ENCODE assay signal across 11 mouse cellular contexts in genomic region chr7:66477475-66477874, GRCm38 (mm10). TPM values are rescaled to one million over a fixed set of nuclear protein-coding genes. Genes with fewer than 3 reads are reported as not detected.
DNase-seq lines count a peak whose midpoint lies in the region; ATAC-seq lines count a peak whose summit lies in the region.
"Had no signal": no experiment of that assay in that cellular context is flagged by ENCODE, and none has a peak within 500 bp of the region (broad histone marks: within the 10 kb centered on the region; RNA-seq: fewer than 3 reads in every experiment).

No protein-coding gene starts in this region.

- WGBS in heart, embryonic 14.5 days, result 42% methylated on average over 5 of the region's 5 CpGs

- H3K4me2 ChIP-seq in heart, embryonic 14.5 days (ENCODE audit: low read length), result peak overlapping the region; percentile 42
- H3K4me2 ChIP-seq: forebrain, embryonic 13.5 days had no signal

- no peaks in the 10 kb centered on the region for H3K27me3 ChIP-seq in heart, embryonic 14.5 days (ENCODE audit: control insufficient read depth, insufficient read depth, low read length)
- H3K27me3 ChIP-seq in megakaryocyte, embryonic 14.5 days (replicated peaks), result peaks cover 6% of the 10 kb centered on the region

- no peak overlapping the region for H3K4me3 ChIP-seq in heart, embryonic 14.5 days (ENCODE audit: control insufficient read depth in 1 of 2, insufficient read depth in 1 of 2, low read depth in 1 of 2, low read length in 2 of 2)
- H3K4me3 ChIP-seq in megakaryocyte, embryonic 14.5 days (replicated peaks), result peak overlapping the region; percentile 51
- H3K4me3 ChIP-seq: forebrain, embryonic 13.5 days had no signal

- peak overlapping the region in 1 of 2 experiments; percentile 43; a peak in 1 of 4 replicates for H3K27ac ChIP-seq in heart, embryonic 14.5 days (replicated peaks in 1 of 2; ENCODE audit: control insufficient read depth in 1 of 2, insufficient read depth in 1 of 2, low read depth in 2 of 2, low read length in 2 of 2)
- H3K27ac ChIP-seq: forebrain, embryonic 13.5 days; hindbrain, postnatal 0 days had no signal

- DNase-seq in heart, adult 8-10 months (ENCODE audit: low spot score), result no peak
- peak; percentile 8 for DNase-seq in c-Kit-positive CD71-negative TER-119-negative erythroid progenitor cells, embryonic 14.5 days (ENCODE audit: low read depth)
- DNase-seq in retina, postnatal 1 day, result peak; percentile 65
- no peak for DNase-seq in neural tube, embryonic 10.5 days (ENCODE audit: extremely low spot score, low spot score)
- DNase-seq: cerebellum, adult 11 months had no signal

- H3K36me3 ChIP-seq in heart, embryonic 14.5 days (ENCODE audit: control insufficient read depth, insufficient read depth, low read length), result no peaks in the 10 kb centered on the region
- no peaks in the 10 kb centered on the region for H3K36me3 ChIP-seq in megakaryocyte, embryonic 14.5 days (replicated peaks; ENCODE audit: low read length)

- ATAC-seq in heart, embryonic 14.5 days (ENCODE audit: insufficient number of reproducible peaks, insufficient read depth, low FRiP score, low read depth), result no peak
- ATAC-seq in megakaryocyte, adult 5-6 weeks (ENCODE audit: poor library complexity, severe bottlenecking), result no peak
- no peak for ATAC-seq in activated CD4-positive, CD25-positive, alpha-beta regulatory T cell, adult 4 months
- ATAC-seq: forebrain, embryonic 13.5 days; hindbrain, postnatal 0 days had no signal

- no peaks in the 10 kb centered on the region for H3K9me3 ChIP-seq in heart, embryonic 14.5 days (ENCODE audit: control insufficient read depth, low read length)
- peaks cover 2% of the 10 kb centered on the region; the same call in 1 of the 2 replicates for H3K9me3 ChIP-seq in megakaryocyte, embryonic 14.5 days
- H3K9me3 ChIP-seq: forebrain, embryonic 13.5 days had no signal

- peaks cover 6 to 8% of the 10 kb centered on the region in 2 experiments; a peak in 2 of 4 replicates for H3K4me1 ChIP-seq in heart, embryonic 14.5 days (ENCODE audit: control insufficient read depth in 2 of 2, insufficient read depth in 2 of 2, low read length in 2 of 2)
- peaks cover 22% of the 10 kb centered on the region for H3K4me1 ChIP-seq in megakaryocyte, embryonic 14.5 days

- no peak overlapping the region for H3K9ac ChIP-seq in heart, embryonic 14.5 days (ENCODE audit: low read length)
- H3K9ac ChIP-seq: forebrain, embryonic 13.5 days had no signal

RNA-seq across cellular contexts. Expression of gene Aldh1a3, which starts 50.2 kb away (rescaled TPM):
- 0.67 and 1.3 TPM in 2 replicates for polyA plus RNA-seq in heart, embryonic 14.5 days (2014; fragmentation: Nextera tagmentation; extraction: Ambion mirVana)
- total RNA-seq in heart, adult 8-10 months (2022), result 1 to 10 TPM in 3 of 4 experiments, under 1 TPM in 1; 0.90 to 1.4 (median 1.2) TPM
- polyA plus RNA-seq in megakaryocyte, embryonic 14.5 days (2012; ENCODE audit: insufficient read depth, low replicate concordance), result not detected in 2 replicates
- total RNA-seq in megakaryocyte, adult 5-6 weeks (2015), result 0.16 TPM in 1 of 2 replicates, not detected in the other
- total RNA-seq in megakaryocyte, adult 5-6 weeks (2017), result not detected in 2 replicates
- under 1 TPM in 1 of 2 experiments, not detected in 1; 0.60 TPM for polyA plus RNA-seq in activated CD4-positive, CD25-positive, alpha-beta regulatory T cell, adult 4 months (2017; shearing (Covaris generic))

Comparison
In these comparisons a context has a peak if more than half of its experiments do, and no peak if none do; other contexts are left out.
1. DNase-seq: peak in c-Kit-positive CD71-negative TER-119-negative erythroid progenitor cells, embryonic 14.5 days (single experiment) and retina, postnatal 1 day (single experiment); none in heart, adult 8-10 months (single experiment) and neural tube, embryonic 10.5 days (single experiment).